Mouse (Mus musculus): Measurements from ENCODE around the gene Palmd.

Palmd gene

DNA sequence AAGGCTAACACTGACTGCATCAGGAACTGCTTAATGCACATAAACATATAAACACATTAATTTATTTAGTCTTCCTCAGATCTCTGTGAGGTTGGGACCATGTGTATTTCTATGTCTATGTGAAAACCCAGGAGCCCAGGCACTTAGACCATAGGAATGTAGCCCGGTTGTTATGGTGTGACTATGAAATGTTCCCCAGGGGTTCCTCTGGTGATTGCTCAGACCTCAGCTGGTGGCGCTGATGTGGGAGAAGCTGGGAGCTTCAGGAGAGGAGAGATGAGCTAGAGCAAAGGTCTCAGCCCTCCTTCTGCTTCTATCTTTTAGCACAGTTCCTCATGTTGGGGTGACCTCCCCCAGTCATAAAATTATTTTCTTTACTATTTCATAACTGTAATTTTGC is 8.4 kb downstream of the Palmd start:
- no peak for DNase-seq (ENCODE audit: low spot score in 2 of 2)

DNA sequence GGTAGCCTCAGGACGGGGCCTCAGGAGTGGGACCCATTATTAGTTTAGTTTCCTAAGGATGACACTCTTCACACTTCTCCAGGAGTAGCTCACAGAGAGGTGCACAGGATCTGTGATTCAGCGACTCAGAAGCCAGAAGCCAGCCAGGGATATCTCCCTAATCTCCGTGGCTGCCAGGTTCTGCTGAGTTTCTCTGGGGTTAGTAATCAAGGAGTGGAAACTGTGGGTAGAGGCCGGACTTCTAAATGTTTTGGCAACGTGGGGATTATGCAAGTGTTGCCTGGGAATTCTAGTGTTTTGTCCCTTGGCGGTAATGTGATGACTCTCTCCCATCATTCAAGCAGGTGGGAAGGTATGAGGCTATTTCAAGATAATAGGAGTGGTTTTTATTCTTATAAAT is 13.7 kb downstream of the Palmd start:
- no peak for DNase-seq (ENCODE audit: low spot score in 2 of 2)

DNA sequence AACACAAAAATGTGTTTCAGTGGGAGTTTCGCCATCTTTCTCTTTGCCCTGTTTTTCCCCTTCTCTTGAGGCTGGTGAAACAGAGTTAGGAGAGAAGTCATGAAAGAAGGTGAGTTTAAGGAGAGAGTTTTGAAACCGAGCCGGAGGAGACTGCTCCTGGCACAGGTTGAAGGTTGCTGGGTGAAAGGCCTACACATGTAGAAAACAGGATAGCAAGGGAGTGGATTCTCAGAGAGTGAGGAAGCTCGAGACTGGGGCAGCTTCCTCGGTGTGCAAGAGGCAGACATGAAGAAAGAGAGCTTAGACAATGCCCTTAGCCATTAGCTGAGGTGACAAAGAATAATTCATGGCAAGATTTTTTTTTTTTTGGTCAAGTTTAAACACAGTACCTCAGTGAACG is 15.4 kb downstream of the Palmd start:
- DNase-seq (ENCODE audit: low spot score in 2 of 2), result no peak

DNA sequence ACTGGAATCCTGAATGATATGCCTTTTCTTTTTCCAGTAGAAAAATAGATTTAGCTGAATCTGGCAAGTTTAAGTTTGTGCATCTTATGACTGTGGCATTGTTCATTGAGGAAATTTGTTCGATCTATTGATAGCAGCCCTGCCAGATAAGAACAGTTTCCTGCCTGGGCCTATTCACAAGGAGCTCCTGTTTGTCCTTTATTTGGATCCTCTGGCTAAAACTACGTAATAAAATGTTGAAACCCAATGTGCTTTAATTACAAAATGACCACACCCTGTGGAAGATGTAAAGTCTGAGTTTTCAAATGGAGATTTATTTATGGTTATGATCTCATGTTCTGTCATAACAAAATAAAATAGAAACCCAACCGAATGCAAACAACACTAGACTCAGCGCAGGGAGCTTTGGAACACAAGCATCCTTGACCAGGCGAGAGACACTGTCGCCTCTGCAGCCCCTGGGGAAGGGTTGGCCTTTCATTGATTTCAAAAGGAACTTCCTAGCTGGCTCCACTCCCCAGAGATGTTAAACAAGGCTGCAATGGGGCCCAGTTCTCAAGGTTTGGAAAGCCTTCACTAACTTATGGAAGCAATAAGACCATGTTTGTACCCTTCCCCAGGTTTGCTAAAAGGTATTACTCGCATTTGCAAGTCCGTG is 16.4 kb downstream of the Palmd start:
- no peak for DNase-seq (ENCODE audit: low spot score in 2 of 2)

DNA sequence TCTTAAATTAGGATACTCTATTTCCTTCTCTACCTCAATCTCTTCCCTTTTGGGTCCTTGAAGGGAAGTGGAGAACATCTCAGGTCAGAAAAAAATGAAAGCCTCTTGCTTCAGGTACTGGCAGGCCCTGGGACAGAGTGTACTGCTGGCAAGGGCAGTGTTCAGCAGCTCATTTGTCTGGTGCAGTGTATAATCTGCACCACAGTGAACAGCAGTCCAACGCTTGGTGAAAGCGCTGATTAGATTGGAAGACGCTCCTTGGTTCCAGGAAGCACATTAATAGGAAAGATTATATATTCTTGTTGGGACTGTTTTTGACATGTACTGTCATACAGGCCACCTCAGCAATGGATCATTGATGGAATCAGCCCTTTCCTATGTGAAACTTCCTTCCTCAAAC is 17.3 kb downstream of the Palmd start:
- no peak for DNase-seq (ENCODE audit: low spot score in 2 of 2)

DNA sequence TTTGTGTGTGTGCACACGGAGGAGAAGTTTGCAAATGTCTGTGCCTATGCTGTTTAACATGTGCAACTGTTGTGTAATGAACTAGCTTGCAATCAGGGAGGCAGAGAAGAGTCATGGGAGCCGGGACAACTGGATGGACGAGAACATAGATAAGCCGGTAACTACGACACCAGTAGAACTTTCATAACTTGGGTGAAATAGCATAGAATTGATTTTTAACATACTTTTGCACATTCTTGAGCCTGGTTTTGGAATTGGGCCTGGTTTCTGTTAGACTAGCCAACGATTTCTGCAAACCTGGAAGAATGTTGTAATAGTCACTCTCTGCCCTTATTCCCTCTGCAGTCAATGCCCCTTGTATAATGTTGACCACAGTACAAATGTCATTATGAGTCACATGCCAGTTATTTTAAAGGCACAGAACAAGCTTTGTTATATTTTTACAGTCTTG is 18.1 kb downstream of the Palmd start:
- no peak for DNase-seq (ENCODE audit: low spot score in 2 of 2)

DNA sequence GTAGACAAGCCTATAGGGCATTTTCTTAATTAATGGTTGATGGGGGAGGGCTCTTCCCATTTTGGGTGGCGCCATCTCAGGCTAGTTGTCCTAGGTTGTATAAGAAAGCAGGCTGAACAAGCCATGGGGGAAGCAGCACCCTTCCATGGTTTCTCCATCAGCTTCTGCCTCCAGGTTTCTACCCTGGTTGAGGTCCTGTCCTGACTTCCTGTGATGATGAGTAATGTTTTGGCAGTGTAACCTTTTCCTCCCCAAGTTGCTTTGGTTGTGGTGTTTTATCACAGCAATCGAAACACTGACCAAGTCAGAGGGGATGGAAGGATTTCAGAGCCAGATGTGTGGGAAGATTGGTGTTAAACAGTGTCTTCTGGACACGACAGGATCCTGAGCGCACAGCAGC is 22.3 kb downstream of the Palmd start:
- no peak for DNase-seq (ENCODE audit: low spot score in 2 of 2)

DNA sequence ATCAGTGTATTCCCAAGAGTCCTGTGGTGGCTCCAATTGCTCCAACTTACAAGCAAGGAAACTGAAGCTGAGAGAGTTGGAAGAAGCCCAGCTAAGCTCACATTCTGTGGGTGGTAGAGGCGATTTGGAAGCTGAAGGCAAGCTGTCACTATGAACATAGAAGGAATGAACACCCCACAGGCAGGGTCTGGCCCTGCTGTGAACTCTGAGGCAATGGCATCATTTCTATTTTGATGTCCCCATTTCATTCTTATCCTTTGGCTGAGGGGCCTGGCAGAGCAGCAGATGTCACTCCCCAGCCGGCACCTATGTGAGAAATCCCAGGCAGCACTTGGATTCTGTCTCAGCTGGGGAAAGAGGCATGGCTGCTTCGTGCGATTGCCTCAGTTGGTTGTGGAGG is 25.4 kb downstream of the Palmd start:
- no peak for DNase-seq (ENCODE audit: low spot score in 2 of 2)

DNA sequence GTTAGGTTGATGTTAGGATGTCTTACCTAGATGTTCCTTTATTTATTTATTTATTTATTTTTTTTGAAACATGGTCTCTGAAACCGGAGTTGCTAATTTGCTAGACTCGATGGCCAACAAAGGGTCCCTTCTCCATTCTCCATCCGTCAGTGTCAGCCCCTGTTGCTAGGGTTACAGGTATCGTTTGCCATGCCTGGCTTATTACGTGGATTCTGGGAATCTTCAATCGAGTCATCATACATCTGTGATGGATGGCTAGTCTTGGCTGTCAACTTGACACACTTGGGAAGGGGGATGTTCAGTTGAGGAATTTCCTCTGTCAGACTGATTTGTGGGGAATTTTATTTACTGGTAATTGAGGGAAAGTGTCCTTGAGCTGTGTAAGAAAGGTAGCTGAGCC is 26.0 kb downstream of the Palmd start:
- no peak for DNase-seq (ENCODE audit: low spot score in 2 of 2)

DNA sequence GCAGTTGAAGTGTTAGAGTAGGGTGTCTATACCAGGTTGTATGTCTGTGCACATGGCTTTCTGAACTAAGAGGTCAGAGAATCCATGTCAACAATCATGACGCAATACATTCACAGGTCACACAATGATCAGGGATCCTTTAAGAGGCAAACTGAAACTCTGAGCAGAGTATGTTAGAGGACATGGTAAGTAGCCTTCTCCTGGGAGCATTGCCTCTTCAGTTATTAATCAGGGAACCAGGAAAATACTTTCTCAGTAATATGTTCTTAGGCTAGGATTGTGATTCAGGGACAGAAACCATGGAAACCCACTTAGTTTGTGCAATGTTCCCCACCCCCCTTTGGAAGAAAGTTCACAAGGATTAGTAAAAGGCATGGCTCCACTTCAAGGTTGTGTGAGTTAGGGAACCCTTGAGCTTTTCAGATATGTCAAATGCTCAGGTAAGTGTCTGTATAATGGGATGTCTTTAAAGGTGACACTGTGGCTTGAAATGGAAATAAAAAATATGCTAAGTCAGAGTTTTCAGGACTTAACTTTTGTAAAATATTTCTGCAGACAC is 27.1 kb downstream of the Palmd start:
- no peak for DNase-seq (ENCODE audit: low spot score in 2 of 2)

DNA sequence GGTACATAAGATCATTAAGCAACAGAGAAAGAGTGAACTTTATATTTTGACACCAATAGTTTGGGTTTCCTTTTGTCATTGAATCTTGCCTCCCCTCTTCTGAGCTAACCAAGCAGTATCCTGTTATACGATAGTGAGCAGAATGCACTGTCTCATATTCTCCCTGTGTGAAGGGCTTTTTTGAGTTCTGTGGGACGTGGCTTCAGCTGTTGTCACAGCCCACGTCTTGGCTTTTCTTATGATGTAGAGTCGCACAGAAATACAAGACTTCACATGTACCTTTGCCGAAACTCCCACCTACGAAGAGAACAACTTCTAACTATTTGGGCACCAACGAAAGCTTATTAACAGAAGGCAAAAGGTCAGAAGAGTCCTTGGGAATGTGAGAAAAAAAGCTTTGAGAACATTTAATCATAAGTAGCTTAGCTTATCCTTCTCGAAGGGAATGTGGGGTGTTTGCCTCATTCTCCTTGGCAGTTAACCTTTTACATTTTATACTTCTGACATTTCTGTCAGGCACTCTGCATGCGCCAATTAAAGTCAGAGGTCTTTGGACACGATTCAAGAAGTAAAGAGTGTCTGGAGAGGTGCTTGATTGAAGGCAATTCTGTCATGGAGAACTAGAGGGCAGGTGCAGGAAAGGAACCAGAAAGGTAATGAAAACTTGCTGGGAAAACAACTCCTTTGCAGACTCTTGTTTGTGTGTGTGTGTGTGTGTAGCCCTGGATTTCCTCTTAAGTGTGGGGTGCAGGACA is 27.8 kb downstream of the Palmd start:
- no peak for DNase-seq (ENCODE audit: low spot score in 2 of 2)

DNA sequence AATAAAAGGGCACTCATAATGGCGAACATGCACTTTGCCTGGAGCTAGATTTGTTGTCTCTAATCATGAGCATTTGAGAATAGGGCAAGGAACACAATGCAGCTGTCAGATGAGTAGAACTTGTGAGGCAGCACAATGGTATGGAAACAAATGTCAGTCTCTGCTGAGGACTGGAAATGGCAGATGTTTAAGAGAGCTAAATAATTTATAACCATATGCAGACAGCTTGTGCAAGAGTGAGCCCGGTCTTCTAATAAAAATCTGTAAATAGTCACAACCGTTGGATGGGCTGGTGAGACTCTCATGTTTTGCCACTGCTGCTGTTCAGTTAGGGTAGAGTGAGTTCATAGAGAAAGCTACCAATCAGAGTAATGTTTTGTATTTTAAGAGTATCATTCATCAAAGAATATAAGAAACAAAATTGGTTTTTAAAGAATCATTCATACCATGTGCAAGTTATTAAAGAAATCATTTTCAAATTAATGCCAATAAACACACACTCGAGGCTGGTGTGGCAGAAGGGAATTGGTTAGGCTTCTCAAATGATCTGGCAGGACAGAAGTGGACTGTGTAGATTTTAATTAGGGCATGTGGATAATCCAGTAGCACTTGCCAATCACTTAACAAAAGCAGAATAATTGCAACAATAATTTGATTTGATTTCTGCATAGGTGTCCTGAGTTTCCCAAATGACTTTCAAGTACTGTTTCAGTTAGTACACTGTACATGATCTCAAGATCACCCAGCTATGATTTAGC is 31.7 kb downstream of the Palmd start:
- no peak for DNase-seq (ENCODE audit: low spot score in 2 of 2)

DNA sequence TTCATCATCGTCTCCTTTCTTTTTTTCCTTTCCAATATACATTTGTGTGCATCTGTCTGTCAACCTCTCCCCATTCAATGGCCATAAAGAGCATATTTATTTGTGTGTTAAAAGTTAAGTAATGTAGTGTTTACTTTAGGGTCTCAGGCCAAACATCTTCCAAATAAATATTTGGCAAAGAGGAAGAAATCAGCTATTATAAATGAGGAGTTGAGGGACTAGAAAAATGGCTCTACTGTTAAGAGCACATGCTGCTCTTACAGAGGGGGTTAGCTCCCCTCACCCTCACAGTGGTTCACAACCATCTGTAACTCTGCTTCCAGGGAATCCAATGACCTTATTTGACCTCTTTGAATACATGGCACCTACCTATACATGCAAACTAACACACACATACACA is 35.6 kb downstream of the Palmd start:
- DNase-seq (ENCODE audit: low spot score in 2 of 2), result no peak

DNA sequence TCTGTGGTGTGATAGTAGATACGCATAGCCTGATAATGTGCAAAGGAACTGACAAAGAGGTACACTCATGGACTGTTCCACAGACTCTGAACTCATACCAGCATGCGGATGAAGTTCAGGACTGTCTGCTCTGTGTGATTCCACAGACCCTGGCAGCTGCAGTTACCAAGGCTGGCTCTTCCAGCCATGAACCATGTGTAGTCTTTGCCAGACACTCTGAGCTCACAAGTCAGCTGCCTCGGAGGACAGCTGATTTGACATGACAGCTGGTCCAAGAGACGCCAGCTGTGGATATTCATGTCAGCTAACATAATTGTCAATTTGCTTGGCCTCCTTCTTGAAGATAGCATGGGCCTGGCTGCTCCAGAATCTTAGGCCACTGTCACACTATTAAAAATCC is 39.8 kb downstream of the Palmd start:
- no peak for DNase-seq (ENCODE audit: low spot score in 2 of 2)

DNA sequence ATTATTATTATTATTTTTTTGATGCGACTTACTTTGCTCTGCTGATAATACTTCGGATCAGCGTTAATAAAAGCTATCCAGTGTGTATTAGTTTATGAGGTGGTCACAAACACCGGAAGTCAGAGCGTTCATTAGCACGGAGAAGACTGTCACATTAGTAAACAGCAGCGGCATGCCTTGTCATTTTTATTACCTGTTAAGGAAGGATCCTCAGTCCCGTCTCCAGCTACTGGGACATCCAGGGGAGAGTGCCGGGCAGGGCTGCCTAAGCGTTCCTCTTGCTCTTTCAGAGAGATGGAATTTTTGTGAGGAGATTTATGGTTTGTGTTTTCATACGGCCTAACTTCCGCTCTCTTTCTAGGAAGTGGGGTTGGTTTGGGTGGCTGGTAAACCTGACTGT is 45.7 kb downstream of the Palmd start:
- no peak for DNase-seq (ENCODE audit: low spot score in 2 of 2)

DNA sequence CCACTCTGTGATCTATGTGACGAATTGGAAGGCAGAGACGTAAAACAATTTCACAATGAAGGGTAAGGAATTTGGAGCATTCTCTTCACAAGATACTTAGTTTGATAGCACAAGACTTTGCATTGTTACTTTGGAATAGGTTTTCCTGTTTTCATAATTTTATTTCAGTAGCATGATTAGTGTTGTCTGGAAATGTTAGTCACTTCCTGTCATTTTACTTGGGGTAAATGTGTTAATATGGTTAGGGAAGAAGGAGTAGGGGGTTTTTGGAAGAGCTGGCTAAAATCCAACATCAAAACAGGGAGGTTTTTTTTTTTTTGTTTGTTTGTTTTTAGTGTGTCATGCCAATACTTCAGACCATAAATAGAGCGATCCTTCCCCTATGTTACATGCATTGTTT is 47.3 kb downstream of the Palmd start:
- DNase-seq (ENCODE audit: low spot score in 2 of 2), result no peak

DNA sequence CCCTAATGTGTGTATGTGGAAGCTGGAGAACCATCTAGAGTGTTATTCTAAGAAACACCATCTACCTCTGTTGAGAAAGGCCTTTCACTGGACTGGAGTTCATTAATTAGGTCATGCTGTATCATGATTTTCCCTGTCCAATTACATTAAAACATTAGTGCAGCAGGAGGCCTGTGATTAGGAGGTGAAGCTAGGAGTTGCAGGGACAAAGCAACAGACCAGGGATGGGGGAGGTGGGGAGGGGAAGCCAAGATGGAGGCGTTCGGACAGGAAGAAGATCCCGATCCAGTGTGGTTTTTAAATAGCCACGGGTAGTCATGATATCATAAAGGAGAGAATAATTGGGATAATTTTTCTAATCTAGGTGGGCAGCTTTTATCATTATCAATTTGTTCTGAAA is 51.8 kb downstream of the Palmd start:
- DNase-seq (ENCODE audit: low spot score in 2 of 2), result no peak

DNA sequence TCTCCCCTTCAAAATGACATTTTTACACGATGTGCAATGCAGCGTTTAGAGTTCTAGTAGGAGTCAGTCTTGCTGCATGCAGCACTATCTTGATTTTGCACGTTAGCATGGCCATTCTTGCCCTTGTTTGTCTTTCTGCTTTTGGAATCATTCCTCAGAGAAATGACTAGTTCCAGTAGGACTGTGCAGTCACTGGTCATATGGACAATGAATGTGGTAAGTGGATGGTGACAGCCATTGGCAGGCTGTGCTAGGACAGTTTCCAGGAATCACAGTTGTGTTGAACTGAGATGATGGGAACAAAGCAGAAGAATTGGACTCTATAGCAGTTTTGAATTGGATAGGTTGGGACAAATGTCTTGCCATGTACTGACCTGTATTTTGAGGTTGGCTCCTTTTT is 53.9 kb downstream of the Palmd start:
- DNase-seq (ENCODE audit: low spot score in 2 of 2), result no peak

DNA sequence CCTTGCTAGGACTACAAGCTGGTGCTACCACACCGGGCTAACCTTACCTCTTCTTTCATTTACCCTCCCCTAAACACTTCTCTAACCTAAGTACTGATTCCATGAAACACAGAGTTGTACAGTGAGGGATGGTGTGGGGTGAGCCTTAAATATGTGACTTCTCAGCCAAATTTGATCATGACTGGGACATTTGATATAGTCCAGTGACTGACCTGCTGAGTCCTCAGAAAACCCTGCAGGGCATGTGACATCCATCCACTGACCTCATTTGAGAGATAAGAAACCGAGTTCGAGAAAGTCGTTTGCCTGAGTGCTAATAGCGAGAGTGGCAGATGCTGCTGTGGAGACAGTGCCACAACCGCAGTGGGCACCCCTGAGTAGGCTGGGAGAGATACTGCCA is 54.4 kb downstream of the Palmd start:
- DNase-seq (ENCODE audit: low spot score in 2 of 2), result no peak

DNA sequence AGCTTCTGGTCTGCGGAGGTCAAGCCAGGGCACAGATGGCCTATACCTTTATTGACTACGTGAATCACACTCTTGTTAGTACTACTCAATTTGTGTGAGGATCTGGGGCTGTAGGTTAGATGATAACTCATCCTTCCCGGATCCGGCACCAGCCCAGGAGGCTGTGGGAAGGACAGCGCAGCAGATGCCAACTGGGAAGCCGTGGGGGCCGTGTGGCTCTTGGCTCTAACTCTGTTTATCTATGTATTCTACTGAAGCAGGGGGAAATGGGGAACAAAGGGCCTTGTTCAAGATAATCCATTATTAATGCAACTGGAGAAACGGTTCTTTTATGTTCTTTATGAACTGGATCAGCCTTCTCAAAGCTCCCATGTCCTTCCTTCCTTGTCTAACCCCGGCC is 62.2 kb downstream of the Palmd start:
- no peak for DNase-seq (ENCODE audit: low spot score in 2 of 2)

DNA sequence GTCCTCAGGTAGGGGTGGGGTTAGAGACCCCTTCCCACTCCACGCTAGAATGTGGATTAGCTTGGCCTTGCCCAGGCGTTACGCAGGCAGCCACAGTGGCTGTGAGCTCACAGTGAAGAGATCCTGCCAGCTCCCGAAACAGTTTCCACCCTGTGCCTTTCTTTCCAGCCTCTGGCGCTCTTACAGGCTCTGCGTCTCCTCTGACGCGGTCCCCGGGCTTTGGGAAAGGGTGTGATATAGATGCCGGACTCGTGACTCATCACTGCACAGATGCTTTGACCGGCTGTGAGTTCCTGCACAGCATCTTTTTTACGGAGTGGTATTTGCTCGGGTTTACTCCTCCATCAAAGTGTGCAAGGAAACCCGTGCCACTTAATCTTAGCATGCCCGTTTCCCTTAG is 62.9 kb downstream of the Palmd start:
- peak; percentile 14 to 34 for DNase-seq (ENCODE audit: low spot score in 2 of 2)

DNA sequence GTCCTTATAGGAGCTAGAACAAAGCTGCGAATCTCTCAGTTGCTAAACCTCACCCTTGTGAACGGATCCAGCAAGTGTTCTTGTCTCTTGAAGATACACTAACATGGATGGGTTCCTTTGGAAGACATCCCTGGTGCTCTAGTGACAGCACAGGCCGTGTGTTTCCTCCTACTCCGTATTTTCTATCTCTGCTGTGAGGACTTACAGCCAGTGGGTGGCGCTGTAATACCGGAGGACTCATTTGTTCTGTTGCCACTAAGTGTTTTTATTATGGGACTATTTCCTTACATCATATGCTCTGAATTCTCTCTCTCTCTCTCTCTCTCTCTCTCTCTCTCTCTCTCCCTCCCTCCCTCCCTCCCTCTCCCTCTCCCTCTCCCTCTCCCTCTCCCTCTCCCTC is 64.6 kb downstream of the Palmd start:
- peak; percentile 76 to 79 for DNase-seq (ENCODE audit: low spot score in 2 of 2)

DNA sequence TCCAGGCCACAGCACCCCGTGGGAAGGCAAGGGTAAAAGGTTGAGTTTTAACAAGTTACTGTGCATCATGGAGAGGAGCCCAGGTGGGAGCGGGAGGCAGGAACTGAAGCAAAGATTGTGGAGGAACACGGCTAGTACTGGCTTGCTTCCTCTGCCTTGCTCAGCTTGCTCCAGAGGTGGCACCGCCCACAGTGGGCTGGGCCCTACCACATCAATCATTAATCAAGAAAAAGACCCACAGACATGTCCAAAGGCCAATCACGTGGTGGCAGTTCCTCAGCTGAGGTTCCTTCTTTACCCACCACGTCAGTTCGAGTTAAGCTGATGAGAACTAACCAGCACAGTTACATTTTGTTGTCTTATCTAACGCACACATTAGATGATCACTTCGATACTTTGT is 75.9 kb downstream of the Palmd start:
- no peak for DNase-seq (ENCODE audit: low spot score in 2 of 2)
